Mouse (Mus musculus) layer of hippocampus, adult 2 months (tissue): ENCODE measurements at regions not wholly inside any gene's neighbourhood (a gene's known extent, or its start where the extent isn't known, plus 50 kb on each side); places are given as distances from the start of the nearest gene placed in this dataset.

Experiments used
- DNase-seq, 2 experiments: peaks; one replicate each; pipeline ENCODE4 v3.0.0; 2022; ENCODE audit warnings: low spot score in 2 of 2
- H3K27ac ChIP-seq: fragments of 200-600 bp; 2 replicates; pipeline ENCODE4 v1.8.1; 2022
- H3K4me3 ChIP-seq: fragments of 200-600 bp; 2 replicates; pipeline ENCODE4 v1.8.1; 2022; ENCODE audit warnings: mild to moderate bottlenecking
- CTCF ChIP-seq: fragments of 200-600 bp; conservative IDR thresholded peaks from 2 replicates; pipeline ENCODE4 v1.8.1; 2022; ENCODE audit warnings: antibody characterized with exemption, mild to moderate bottlenecking, moderate library complexity

DNA sequence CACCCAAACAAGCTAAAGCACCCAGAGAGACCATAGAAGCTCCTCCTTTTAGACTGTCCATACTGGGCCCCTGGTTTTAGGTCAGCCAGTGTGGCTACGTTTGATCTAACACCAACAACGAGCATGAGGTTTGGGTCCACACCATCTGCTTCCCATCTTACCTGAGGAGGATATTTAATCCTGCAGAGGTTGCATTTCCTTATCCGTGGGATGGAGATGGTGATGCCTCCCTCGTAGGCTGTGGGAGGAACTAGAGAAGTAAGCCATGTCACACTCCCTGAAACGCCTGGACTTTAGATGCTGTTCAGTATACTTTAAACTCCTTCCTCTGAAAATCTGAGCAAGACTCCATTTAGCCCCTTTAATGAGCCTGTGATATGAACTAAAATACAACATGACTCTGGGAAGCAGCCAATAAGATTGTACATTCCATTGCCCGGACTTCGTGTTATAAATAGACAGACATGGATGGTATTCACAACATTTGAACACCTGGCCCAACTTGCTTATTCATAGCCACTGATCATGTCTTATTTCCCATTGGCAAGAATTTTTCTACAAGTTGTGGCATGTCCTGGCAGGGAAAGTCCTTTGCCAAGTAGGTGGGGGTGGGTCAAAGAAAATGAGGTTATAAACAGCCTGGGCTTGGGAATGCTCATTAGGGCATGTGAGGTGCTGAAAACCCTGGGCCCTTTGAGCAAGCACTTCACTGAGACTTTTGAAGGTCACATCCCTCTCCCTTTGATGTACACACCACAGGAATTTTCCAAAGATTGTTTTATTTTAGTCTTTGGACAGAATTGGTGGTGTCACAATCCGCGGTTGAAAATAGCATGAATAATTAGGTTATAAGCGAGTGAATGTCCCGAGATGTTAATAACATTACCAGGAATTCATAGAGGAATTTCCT, 89.7 kb upstream of the Pgrmc2 start:
- TF ChIP-seq CTCF: no peak
- Histone ChIP-seq H3K27ac (no peak overlapping the region), H3K4me3 (no peak overlapping the region)
- no peak for DNase-seq

DNA sequence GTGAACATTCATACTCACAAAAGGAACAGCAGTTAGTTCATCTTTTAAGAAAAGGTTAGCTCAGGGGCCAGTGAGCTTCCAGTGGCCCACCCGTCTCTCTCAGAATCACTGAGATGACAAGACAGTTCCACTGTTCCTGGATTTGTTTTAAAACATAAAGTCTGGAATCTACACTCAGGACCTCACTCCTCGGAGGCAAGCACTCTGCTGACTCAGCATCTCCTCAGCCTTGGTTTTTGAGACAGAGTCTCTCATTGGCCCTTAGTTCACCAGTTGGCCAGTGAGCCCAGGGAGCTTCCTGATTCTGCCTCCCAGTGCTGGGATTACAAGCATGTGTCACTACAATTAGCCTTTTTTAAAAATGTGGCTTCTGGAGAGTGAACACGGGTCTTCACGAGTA, 88.9 kb upstream of the Pgrmc2 start:
- no peak for TF ChIP-seq CTCF
- Histone ChIP-seq H3K4me3 (no peak overlapping the region), H3K27ac (no peak overlapping the region)
- no peak for DNase-seq

DNA sequence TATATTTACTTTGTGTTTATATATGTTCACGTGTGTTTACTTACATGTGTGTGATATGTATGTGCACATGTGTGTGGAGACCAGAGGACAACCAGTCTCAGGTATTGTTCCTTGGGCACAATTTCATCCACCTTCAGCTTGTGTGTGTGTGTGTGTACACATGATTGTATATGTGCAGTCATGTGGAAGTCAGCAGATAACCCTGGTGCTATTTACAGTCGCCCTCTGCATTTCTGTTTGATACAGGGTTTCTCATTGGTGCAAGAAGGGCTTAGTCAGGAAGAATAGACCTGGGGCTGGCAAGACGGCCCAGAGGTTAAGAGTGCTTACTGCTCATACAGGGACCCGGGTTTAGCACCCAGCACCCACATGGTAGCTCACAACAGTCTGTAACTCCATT, 88.5 kb upstream of the Pgrmc2 start:
- Histone ChIP-seq H3K4me3 (no peak overlapping the region), H3K27ac (no peak overlapping the region)
- DNase-seq: no peak
- no peak for TF ChIP-seq CTCF

DNA sequence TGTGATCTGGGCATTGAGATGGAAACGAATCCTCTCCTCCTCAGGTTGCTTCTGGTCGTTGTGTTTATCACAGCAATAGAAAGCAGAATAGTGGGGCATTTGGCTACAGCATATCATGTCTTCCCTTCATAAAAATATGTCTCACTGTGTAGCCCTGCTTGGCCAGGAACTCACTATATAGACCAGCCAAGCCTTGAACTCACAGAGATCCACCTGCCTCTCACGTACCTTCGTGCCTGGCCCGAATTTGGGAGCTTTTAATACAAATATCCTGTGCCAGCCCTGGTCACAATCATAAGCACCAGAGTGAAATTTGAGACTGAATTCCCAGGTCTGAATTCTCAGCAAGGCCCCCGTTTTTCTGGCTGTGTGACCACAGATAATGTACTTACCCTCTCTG, 87.7 kb upstream of the Pgrmc2 start:
- no peak for TF ChIP-seq CTCF
- DNase-seq: no peak
- Histone ChIP-seq H3K27ac (no peak overlapping the region), H3K4me3 (no peak overlapping the region)

DNA sequence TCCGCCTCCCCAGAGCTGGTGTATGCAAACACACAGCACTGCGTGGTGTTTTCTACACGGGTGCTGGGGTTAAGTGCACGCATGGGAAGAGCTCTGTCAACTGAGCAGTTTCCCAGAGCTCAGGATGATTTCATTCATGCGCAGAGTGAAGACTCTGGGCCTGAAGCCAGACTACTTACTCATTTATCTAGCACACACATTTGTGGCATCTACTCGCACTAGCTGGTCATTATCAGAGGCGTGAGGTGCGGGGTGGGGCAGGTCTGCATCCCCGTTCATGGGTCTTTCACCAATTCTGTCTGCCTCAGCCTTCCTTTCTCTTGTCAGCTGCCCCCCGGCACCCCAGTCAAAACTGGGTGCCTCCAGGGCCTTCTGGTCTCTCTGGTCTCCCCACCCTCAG, 86.6 kb upstream of the Pgrmc2 start:
- no peak for DNase-seq

DNA sequence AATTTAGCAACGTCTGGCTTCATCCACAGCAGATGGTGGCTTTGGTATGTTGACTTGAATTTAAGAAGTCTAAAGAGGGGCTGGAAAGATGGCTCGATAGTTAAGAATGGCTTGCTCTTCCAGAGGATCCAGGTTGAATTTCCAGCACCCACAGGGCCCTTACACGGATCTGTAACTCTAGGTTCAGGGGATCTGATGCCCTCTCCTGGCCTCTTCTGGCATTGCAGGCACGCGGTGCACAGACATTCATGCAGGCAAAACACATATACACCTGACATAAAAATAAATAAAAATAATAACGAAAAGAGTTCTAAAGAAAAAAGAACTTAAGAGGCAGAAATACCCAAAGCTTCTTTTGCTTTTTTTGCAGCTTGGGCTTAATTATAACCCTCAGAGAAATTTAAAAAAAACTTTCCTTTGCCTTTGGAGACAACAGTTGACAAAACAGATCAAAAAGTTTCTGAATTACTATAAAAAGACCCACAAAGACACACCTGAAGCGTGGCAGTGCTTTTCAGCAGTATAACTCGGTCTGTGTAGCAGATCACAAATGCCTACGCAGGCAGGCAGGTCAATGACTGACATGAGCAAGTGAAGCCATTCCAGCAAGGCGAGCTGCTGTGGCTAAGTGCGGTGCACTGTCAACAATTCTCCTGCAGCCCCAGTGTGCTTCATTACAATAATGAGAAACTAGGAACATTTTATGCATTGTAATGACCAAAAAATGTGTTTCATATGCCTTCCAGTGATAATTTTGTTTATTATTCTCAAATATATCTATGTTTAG, 85.5 kb upstream of the Pgrmc2 start:
- peak; percentile 58 for TF ChIP-seq CTCF
- Histone ChIP-seq H3K27ac (no peak overlapping the region), H3K4me3 (no peak overlapping the region)
- no peak for DNase-seq

More for the DNA sequence above, 86.6 kb upstream of the Pgrmc2 start:
- no peak for TF ChIP-seq CTCF
- H3K27ac ChIP-seq: no peak overlapping the region
- no peak overlapping the region for H3K4me3 ChIP-seq

DNA sequence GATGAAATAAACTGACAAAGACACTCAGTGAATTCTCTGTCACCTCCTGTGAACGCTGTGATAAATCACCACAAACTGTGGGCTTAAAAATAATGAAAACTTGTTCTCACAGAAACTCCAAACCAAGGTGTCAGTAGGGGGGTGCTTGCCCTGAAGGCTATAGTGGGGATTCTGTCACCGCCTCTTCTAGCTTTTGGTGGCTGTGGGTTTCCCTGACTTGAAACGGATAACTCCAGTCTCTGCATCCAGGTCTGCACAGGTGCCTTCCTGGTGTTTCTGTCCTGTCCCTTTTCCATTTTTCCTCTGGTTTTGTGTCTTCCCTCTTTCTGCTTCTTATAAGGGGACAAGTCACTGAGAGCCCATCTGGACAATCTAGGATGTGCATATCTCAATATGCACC, 84.6 kb upstream of the Pgrmc2 start:
- TF ChIP-seq CTCF: no peak
- no peak for DNase-seq
- Histone ChIP-seq H3K27ac (no peak overlapping the region), H3K4me3 (no peak overlapping the region)

DNA sequence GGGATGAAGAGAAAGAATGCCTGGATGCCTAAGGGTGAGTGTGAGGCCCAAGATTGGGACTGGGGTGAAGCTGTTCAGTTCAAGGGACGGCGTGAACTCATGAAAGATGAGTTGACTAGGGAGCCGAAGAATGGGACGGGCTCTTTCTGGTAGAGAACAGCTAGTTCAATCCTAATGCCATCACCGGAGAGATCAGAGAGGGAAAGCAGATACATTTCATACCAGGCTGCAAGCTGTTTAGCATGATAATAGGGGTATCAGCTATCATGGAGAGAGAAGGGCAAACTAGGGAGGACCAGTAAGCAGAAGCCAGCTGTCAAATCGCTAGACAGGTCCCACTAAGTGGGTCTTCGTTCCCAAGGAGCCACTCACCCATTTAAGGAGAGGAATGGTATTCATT, 81.9 kb upstream of the Pgrmc2 start:
- no peak overlapping the region for H3K27ac ChIP-seq
- DNase-seq: no peak
- no peak for TF ChIP-seq CTCF
- H3K4me3 ChIP-seq: no peak overlapping the region

DNA sequence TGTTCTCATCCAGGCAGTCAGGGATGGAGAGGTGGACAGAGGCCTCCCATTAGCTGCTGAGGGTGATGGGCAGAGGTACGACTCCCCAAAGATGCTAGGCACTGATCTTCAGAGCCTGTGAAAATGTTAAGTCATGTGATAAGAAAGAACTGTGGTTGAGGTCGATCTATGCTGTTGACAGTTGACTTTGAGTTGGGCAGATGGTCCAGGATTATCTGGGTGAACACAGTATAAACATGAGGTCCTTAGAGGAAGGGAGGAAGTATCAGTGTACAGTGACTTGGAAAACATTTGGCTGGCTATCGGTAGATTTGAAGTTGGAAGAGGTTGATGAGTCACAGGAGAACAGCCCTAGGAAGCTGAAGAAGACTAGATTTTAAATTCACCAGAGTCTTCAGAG, 80.9 kb upstream of the Pgrmc2 start:
- no peak for TF ChIP-seq CTCF
- Histone ChIP-seq H3K4me3 (no peak overlapping the region), H3K27ac (no peak overlapping the region)
- DNase-seq: no peak

DNA sequence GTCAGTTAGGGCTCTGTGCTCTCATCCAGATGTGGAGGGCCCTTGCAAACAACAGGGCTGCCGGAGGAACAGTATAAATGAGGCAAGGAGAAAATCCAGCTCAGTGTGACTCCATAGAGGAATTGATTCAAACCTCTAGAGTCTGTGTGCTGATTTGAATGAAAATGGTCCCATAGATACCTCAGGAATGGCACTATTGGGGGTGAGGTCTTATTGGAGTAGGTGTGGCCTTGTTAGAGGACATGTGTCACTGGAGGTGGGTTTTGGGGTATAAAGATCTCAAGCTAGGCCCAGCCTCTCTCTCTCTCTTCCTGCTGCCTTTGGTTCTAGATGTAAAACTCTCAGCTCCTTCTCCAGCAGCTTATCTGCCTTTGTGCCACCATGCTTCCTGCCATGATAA, 79.7 kb upstream of the Pgrmc2 start:
- no peak for DNase-seq
- Histone ChIP-seq H3K27ac (no peak overlapping the region), H3K4me3 (no peak overlapping the region)
- TF ChIP-seq CTCF: no peak

DNA sequence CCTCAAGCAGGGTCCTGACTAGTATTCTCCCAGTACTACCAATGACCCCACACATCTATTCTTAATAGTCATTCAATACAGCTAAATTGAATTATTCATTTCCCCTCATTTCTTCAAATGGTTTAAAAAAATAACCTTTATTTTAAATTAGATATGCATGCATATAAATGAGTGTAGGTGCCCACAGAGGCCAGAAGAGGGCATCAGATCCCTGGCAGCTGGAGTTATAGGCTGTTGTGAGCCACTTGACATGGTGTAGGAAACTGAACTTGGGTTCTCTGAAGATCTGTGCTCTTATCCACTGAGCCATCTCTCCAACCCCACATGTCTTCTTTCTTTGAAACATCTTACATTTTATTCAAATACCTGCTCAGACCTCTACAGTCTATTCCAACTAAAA, 77.8 kb upstream of the Pgrmc2 start:
- no peak overlapping the region for H3K27ac ChIP-seq
- no peak for DNase-seq
- peak; percentile 39 for TF ChIP-seq CTCF
- no peak overlapping the region for H3K4me3 ChIP-seq

DNA sequence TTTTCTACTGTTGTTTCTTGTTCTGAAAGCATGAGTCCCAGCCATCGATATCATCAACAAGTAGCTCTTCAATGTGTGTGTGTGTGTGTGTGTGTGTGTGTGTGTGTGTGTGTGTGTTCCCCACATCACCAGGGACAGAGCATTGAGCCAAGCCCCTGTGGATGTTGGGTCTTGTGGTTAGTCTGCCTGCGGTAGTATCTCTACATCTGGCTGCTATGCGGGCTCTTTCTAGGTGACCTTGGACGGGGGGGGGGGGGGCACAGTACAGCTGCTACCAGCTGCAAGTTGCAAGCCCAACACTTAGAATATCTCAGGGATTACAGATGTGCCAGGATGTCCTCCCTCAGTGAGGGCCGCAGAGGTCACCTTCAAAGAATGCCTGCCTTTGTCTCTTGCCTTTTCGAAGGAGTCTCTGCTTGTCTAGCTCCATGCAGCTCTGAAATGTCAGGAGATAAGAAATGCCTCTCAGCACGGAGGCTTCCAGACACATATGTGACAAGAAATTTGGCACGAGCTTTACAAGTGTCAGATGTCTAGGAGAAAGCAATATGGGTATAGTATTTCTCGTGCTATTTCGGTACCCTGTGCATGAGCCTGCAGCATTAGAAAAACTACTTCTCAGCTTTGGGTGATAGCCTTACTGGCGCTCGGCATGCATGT, 75.6 kb upstream of the Pgrmc2 start:
- DNase-seq: peak; percentile 13 to 47
- H3K4me3 ChIP-seq: no peak overlapping the region
- TF ChIP-seq CTCF: no peak
- H3K27ac ChIP-seq: no peak overlapping the region

DNA sequence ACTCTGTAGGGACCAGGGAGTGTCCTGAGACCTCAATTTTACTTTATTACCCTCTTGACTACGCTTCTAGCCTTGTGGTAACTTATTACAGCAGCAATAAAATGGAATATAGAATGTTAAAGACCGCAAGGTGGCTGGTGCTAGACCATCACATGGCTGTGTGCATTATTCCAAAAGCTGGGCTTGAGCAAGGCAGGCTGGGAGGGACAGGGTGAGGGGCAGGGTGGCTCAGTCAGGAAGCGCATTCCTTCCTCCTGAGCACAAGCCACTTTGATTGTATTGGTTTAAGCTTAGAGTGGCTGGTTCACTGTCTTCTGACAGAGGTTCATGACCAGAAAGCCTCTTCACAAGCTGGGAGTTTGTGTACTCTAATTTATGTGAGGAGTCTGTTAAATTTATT, 74.6 kb upstream of the Pgrmc2 start:
- no peak for TF ChIP-seq CTCF
- Histone ChIP-seq H3K27ac (no peak overlapping the region), H3K4me3 (no peak overlapping the region)
- DNase-seq: no peak
